Mouse (Mus musculus) small intestine, adult 2 months (tissue): ENCODE measurements around the gene Gm28372.

Experiments
- CTCF ChIP-seq: fragments of 200-500 bp; IDR thresholded peaks from 2 replicates; pipeline ENCODE4 v1.5.1; 2012; ENCODE audit warnings: low read depth, mild to moderate bottlenecking, control low read depth, inconsistent platforms, low read length, moderate library complexity, mixed read lengths; ENCODE audit not compliant: insufficient replicate concordance, insufficient read length; ENCODE audit errors: extremely low read depth
- POLR2A ChIP-seq: fragments of 200-500 bp; IDR thresholded peaks from 2 replicates; pipeline ENCODE4 v1.6.1; 2012; ENCODE audit warnings: low read depth, mild to moderate bottlenecking, control low read depth, inconsistent platforms, low read length, moderate library complexity

DNA sequence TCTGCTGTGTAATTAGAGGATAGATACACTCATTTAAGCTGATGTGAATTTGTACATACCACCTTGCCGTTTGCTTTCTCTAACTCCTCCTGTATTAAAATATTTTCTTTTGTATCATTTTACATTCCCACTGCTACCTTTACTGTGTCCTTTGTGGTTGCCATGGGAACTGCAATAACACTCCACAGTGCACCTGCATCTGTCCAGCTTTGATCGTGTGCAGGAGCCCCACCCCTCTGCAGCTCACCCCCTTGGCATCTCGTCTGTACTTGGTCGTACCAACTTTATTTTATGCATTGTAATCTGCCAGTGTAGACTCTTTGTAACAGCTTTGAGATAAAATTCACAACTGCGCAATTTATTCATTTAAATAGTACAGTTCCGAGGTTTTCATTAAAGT lies 21.1 kb upstream of the Gm28372 start:
- TF ChIP-seq POLR2A (no peak), CTCF (no peak)
